Mouse (Mus musculus) embryonic fibroblast, embryonic 13.5 days (primary cell): ENCODE results near the gene Eif4g3.

Experiments used
- CTCF ChIP-seq: IDR thresholded peaks from 2 replicates; pipeline ENCODE4 v1.5.1; 2011; ENCODE audit warnings: mild to moderate bottlenecking, control low read depth, low read length, moderate library complexity, borderline replicate concordance; ENCODE audit not compliant: insufficient read depth
- POLR2A ChIP-seq: IDR thresholded peaks from 2 replicates; pipeline ENCODE4 v1.6.1; 2011; ENCODE audit warnings: low read depth, mild to moderate bottlenecking, control low read depth, low read length, moderate library complexity

DNA sequence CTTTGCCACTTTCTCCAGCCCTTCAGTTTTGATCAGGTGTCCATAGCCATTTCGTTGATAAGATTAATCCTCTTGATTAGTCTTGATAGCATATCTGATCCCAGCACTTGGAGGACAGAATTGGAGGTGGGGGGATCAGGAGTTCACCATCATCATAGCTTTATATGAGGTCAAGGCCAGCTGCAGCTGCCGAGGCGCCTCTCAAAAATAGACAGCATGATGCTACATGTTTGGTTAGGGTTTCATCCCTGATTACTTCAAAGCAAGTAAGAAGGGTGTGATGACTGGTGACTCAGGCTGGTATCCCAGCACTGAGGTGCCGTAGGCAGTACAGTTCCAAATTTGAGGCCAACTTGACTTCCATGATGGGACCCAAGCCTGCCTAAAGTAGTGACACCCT, 176.6 kb downstream of the Eif4g3 start:
- no peak for TF ChIP-seq CTCF
- TF ChIP-seq POLR2A: no peak
